Mouse (Mus musculus) left cerebral cortex, adult 8-10 months (tissue): ENCODE data around the gene Cblc. TPM values are rescaled to one million over a fixed set of nuclear protein-coding genes. Genes with fewer than 3 reads are reported as not detected.

Source experiments
- total RNA-seq, 4 experiments: library from RNA; stranded (reverse); gene quantifications; 2 replicates each; pipeline ENCODE4 v1.2.4; 2022

Cblc gene
- total RNA-seq, 4 experiments from 2014 or later, result not detected

Other genes starting within 250 kb of the Cblc start
- gene Ppp1r37, start 233.7 kb downstream of the Cblc start, total RNA-seq, result 100 to 1,000 TPM; 118 to 134 (median 124) TPM
- gene Zfp296, start 219.5 kb downstream of the Cblc start, total RNA-seq, result 1 to 10 TPM; 1.6 to 1.9 (median 1.8) TPM
- 10 to 100 TPM; 44.2 to 59.5 (median 51.3) TPM for gene Gemin7, start 219.2 kb downstream of the Cblc start, total RNA-seq
- gene Clasrp, start 192.3 kb downstream of the Cblc start, total RNA-seq, result 10 to 100 TPM; 74.8 to 89.4 (median 84.1) TPM
- 1 to 10 TPM; 5.6 to 7.2 (median 6.4) TPM for gene Relb, start 167.4 kb downstream of the Cblc start, total RNA-seq
- gene Clptm1, start 131.8 kb downstream of the Cblc start, total RNA-seq, result 100 to 1,000 TPM; 145 to 171 (median 154) TPM
- gene Apoc2, start 118.9 kb downstream of the Cblc start, total RNA-seq, result not detected
- not detected for gene Gm44805, start 115.4 kb downstream of the Cblc start, total RNA-seq
- gene Apoc4, start 115.3 kb downstream of the Cblc start, total RNA-seq, result under 1 TPM in 1 of 4 experiments, not detected in 3; 0.81 TPM
- 1 to 10 TPM; 3.4 to 6.2 (median 4.7) TPM for gene Apoc1, start 104.1 kb downstream of the Cblc start, total RNA-seq
- gene Apoe, start 97.6 kb downstream of the Cblc start, total RNA-seq, result 1,000 to 10,000 TPM; 1,704 to 2,821 (median 2,131) TPM
- 100 to 1,000 TPM; 109 to 112 (median 111) TPM for gene Tomm40, start 81.4 kb downstream of the Cblc start, total RNA-seq
- 1 to 10 TPM; 6.5 to 8.0 (median 7.4) TPM for gene Nectin2, start 46.3 kb downstream of the Cblc start, total RNA-seq
- gene Bcam, start 25.8 kb downstream of the Cblc start, total RNA-seq, result 10 to 100 TPM; 15.8 to 18.7 (median 17.1) TPM
- gene Bcl3, start 26.0 kb upstream of the Cblc start, total RNA-seq, result 1 to 10 TPM in 2 of 4 experiments, under 1 TPM in 1, not detected in 1; 0.57 to 6.4 (median 2.9) TPM
- 1 to 10 TPM; 1.4 to 2.5 (median 2.0) TPM for gene Gm19345, start 55.2 kb upstream of the Cblc start, total RNA-seq
- not detected for gene Ceacam16, start 64.5 kb upstream of the Cblc start, total RNA-seq
- gene Ceacam19, start 91.2 kb upstream of the Cblc start, total RNA-seq, result not detected
- 10 to 100 TPM in 2 of 4 experiments, 1 to 10 TPM in 2; 7.0 to 12.4 (median 10.5) TPM for gene Pvr, start 124.4 kb upstream of the Cblc start, total RNA-seq
- gene Igsf23, start 153.9 kb upstream of the Cblc start, total RNA-seq, result not detected
- gene Ceacam20, start 168.6 kb upstream of the Cblc start, total RNA-seq, result not detected
- not detected for gene Nlrp9b, start 194.7 kb upstream of the Cblc start, total RNA-seq